Mouse (Mus musculus) megakaryocyte, embryonic 14.5 days (primary cell): ENCODE results near the gene Rnasek. TPM values are rescaled to one million over a fixed set of nuclear protein-coding genes. Genes with fewer than 3 reads are reported as not detected.
A peak's percentile ranks its signal among the peaks of the same experiment; 100 is the strongest.

ENCODE experiments used
- H3K27me3 ChIP-seq: replicated peaks from 2 replicates; pipeline ENCODE3; 2012; ENCODE audit warnings: inconsistent platforms
- H3K36me3 ChIP-seq: replicated peaks from 2 replicates; pipeline ENCODE3; 2012; ENCODE audit warnings: low read length, inconsistent platforms, mixed read lengths
- H3K4me1 ChIP-seq: 2 replicates; pipeline ENCODE4 v1.6.1; 2012; ENCODE audit warnings: inconsistent platforms
- H3K4me3 ChIP-seq: replicated peaks from 2 replicates; pipeline ENCODE3; 2012; ENCODE audit warnings: moderate library complexity, mild to moderate bottlenecking, inconsistent platforms
- H3K9me3 ChIP-seq: 2 replicates; pipeline ENCODE4 v1.6.1; 2012; ENCODE audit warnings: inconsistent platforms
- FLI1 ChIP-seq: IDR thresholded peaks from 2 replicates; pipeline ENCODE4 v1.6.1; 2012; ENCODE audit warnings: low read length, inconsistent platforms, mixed read lengths
- GATA1 ChIP-seq: IDR thresholded peaks from 3 replicates; pipeline ENCODE4 v1.6.1; 2012; ENCODE audit warnings: mixed read lengths, low read length, inconsistent platforms, borderline replicate concordance
- polyA plus RNA-seq: library from polyadenylated mRNA; stranded (reverse); fragments of >175 nt; gene quantifications from 2 replicates; pipeline ENCODE4 v1.2.3, GENCODE M21; 2012; ENCODE audit warnings: low replicate concordance; ENCODE audit not compliant: insufficient read depth

The Rnasek gene
- polyA plus RNA-seq, 1 experiment: 1,064 TPM

DNA sequence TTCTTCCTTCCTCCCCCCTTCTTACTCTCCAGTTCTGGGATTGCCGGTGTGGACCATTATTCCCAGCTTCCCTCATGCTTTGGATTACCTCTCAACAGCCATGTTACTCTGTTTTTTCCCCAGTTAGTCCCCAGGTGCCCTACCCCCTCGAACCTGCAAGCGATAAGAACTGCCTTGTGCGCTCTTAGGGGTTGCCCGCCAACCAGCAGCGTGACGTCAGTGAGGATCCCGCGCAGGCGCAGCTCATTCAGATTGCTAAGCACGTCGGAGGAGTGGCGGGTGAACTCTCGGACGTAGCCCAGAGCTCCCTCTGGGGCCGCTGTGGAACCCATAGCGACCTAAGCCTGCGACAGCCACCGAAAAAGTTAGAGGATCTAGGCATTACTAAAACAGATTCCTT is 10.8 kb downstream of the Rnasek start:
- Histone ChIP-seq H3K4me1 (peaks cover 81% of the 10 kb centered on the region), H3K27me3 (peaks cover 28% of the 10 kb centered on the region), H3K9me3 (no peaks in the 10 kb centered on the region), H3K4me3 (peak overlapping the region; percentile 89), H3K36me3 (no peaks in the 10 kb centered on the region)
- TF ChIP-seq GATA1 (no peak), FLI1 (no peak)

DNA sequence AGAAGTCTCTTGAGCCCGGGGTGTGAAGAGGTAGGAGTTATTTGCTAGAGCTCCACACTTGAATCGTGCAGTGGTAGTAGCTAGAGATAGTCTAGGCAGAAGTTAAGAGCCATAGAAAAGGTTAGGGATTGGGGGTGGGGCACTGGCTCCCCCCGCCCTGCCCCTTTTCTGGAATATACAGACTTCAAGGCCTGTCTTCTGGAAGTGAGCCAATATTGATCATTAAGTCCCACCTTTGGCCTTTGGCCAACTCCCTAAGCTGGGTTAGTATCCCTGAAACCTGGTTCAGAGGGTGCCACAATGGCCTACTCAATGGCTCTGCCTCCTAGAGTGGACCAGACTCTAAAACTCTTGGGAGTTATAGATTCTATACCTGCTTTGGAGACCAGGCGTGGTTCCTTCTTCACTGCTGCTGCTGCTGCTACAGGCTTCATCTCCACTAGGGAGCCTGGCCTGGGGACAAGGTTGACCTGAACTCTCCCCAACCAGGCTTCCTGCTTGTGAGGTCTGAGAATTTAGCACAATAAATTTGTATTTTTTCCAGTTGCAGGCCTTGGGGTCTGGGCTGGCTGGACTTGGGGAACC is 11.9 kb downstream of the Rnasek start:
- Histone ChIP-seq H3K27me3 (peaks cover 28% of the 10 kb centered on the region), H3K4me3 (no peak overlapping the region), H3K4me1 (peaks cover 82% of the 10 kb centered on the region)

DNA sequence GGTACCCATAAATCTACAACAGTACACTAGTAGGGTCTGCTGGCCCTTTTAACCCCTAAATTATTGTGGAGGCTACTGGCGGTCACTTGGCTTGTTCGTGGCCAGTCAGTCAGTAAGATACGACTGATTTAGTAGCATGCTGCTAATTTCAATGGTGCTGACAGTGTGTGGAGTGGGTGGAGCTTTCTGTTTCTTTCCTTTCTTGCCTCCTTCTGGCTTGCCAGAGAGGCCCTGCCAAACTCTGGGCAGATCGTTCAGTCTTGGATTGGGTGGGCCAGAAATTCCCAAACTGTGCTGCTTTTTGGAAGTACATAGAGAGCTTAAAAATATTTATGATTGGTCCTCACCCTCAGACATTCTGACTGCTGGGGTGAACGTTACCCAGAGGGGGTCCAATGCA is 12.5 kb downstream of the Rnasek start:
- Histone ChIP-seq H3K27me3 (peaks cover 28% of the 10 kb centered on the region), H3K9me3 (no peaks in the 10 kb centered on the region), H3K36me3 (no peaks in the 10 kb centered on the region), H3K4me3 (no peak overlapping the region), H3K4me1 (peaks cover 82% of the 10 kb centered on the region)
- TF ChIP-seq FLI1 (no peak), GATA1 (no peak)

More for the DNA sequence above, 11.9 kb downstream of the Rnasek start:
- H3K9me3 ChIP-seq: no peaks in the 10 kb centered on the region
- no peak for TF ChIP-seq FLI1
- TF ChIP-seq GATA1: no peak
- H3K36me3 ChIP-seq: no peaks in the 10 kb centered on the region

DNA sequence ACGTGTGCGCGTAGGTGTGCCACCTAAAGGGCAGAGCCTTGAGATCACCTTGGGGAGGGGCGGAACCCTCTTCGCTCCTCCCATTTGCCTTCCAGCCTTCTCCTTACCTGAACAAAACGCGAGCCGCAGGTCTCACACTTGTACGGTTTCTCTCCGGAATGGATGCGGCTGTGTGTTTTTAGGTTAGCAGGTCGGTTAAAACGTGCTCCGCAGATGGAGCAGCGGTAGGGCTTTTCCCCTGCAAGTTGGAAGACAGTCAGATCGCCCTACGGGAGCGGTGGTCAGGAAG is 13.1 kb downstream of the Rnasek start:
- H3K4me3 ChIP-seq: no peak overlapping the region
- H3K27me3 ChIP-seq: peaks cover 28% of the 10 kb centered on the region

DNA sequence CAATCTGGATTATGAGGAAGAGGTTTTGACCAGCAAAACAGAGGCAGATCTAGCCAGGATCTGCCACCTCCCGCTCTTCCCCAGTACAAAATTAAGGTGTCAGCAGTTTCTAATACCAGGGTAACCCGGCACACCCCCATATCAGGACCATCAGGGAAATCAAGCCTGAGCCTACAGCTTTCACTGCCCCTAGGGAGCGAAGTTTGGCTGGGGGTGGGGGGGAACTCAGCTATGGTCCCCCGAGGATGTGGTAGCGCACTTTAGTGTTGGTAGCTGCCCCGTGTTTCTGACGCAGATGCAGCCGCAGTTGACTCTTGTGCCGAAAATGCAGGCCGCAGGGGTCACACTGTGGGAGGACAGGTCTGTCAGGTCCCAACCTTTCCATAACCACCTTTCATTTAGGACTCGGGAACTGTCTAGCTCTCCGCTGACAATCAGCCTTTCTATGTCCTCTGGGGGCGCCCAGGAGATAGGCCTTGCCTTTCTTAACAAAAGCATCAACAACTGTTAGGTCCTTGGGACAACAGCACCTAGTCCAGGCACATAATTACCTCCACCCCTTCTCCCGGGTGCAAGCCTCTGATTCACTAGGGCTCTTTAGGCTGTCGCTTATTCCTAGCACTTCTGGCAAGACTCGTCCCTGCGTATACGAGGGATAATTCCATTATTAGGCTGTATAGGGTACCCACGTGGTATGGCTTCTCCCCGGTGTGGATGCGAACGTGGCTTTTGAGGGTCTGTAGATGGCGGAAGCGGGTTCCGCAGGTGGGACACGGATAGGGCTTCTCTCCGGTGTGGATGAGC is 13.6 kb downstream of the Rnasek start:
- no peaks in the 10 kb centered on the region for H3K9me3 ChIP-seq
- no peak overlapping the region for H3K4me3 ChIP-seq
- H3K4me1 ChIP-seq: peaks cover 92% of the 10 kb centered on the region
- H3K27me3 ChIP-seq: peaks cover 28% of the 10 kb centered on the region
- no peak for TF ChIP-seq GATA1
- no peak for TF ChIP-seq FLI1
- no peaks in the 10 kb centered on the region for H3K36me3 ChIP-seq

More for the DNA sequence above, 13.1 kb downstream of the Rnasek start:
- Histone ChIP-seq H3K9me3 (no peaks in the 10 kb centered on the region), H3K4me1 (peaks cover 88% of the 10 kb centered on the region), H3K36me3 (no peaks in the 10 kb centered on the region)
- TF ChIP-seq GATA1: no peak
- TF ChIP-seq FLI1: no peak

DNA sequence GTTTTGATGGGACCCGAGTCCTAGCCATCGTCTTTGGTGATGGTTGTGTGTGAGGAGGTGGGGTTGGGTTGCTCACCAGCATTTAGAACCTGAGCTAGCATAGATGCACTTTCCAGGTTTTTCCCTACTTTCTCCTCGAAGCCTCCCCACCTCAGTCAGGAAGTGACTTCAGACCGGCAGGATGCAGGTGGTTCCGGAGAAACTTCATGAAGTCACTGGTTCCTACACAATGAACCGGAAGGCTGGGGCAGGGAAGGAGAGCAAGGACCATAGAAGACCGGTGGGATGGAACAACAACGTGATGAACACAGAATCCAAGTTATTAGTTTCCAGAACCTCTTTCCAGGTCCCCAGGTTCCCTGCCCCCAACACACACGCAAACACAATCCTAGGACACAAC is 15.9 kb downstream of the Rnasek start:
- Histone ChIP-seq H3K4me1 (peaks cover 92% of the 10 kb centered on the region), H3K27me3 (peaks cover 13% of the 10 kb centered on the region), H3K36me3 (peaks cover 5% of the 10 kb centered on the region), H3K9me3 (no peaks in the 10 kb centered on the region), H3K4me3 (peak overlapping the region; percentile 81)
- no peak for TF ChIP-seq GATA1
- peak; percentile 53; the same call in 1 of the 2 replicates for TF ChIP-seq FLI1

DNA sequence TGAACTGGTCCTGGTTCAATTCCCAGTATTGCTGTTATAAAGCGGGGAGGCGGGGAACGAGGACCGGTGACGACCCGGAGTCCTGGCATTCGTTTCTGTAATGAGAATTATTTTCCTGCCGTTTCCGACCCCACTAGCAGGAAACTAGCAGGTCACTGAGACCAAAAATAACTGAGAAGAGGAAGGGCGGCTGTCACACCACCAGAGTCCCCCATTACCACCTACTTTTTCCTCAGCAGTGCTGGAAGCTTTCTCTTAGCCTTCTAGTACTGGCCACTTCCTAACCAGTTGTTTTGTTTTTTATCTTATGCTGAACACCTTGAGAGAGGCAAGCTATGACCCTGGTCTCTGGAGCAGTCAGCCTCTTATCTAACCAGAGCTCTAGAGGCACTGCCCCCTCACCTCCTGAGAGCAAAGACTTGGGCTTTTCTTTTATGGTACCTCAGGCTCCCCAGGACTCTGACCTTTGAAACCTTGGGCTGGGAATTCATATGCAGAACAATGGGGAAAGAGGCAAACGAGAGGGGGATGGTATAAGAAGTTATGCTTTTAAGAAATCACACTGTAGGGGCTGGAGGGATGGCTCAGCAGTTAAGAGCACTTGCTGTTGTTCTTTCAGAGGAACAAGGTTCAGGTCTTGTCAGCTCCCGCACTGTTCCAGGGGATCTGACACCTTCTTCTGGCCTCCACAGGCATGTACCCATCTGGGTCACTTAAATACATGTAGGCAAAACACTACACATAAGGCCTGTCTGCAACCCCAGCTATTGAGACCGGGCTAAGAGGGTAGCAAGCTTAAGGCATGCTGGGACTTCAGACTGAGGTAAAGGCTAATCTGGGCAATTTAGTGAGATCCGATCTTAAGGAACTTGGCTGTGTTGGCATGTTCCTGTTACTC is 17.8 kb downstream of the Rnasek start:
- Histone ChIP-seq H3K27me3 (peaks cover 7% of the 10 kb centered on the region), H3K4me1 (peaks cover 87% of the 10 kb centered on the region), H3K9me3 (no peaks in the 10 kb centered on the region), H3K36me3 (peaks cover 23% of the 10 kb centered on the region), H3K4me3 (peak overlapping the region; percentile 93)
- no peak for TF ChIP-seq FLI1
- no peak; the same call in 2 of the 3 replicates for TF ChIP-seq GATA1

DNA sequence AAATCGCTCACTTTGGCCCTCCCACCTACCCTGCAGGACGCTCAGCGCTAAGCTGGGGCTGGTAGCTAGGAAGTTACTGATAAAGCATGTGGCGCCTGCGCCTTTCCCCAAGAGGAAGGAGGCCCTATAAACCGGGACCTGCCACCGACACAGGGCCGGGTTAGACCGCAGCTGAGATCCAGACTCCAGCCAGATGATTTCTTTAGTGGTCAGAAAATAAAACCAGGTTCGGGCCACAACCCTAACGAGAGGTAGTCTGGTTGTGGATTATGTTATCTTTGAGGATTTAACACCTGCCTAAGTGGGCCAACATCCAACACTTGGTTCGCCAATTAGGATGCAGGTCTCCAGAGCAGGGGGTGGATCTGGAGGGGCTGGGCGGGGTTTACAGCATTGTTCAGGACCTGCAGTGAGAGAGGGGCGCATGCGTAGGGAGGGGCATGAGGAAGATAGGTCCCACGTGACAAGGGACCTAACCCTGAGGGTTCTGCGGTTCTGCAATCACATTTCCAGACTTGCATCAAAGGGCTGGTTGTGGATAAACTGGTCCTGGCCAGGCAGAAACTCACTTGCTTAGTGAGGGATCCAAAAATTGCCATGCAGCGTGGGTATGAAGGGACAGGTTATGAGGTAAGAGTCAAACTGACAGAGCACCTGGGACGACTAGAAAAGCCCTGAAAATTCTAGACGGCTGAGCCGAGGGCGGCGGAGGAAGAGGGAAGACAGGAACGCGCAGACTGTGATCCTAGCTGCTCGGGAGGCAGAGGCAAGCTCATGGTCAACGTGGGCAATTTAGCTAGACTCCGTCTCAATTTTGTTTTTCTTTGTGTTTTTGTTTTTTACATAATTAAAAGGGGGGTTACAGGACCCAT is 18.7 kb downstream of the Rnasek start, which contains the start of gene Slc16a13:
Gene Slc16a13, minus strand, starts transcription at position 334 of the 872 bp plus-strand sequence.
- TF ChIP-seq GATA1: no peak
- no peak for TF ChIP-seq FLI1
- H3K36me3 ChIP-seq: peaks cover 32% of the 10 kb centered on the region
- no peaks in the 10 kb centered on the region for H3K9me3 ChIP-seq
- peak within 1 kb of the TSS; percentile 93 for H3K4me3 ChIP-seq
- peaks cover 80% of the 10 kb centered on the region for H3K4me1 ChIP-seq
- peaks cover 5% of the 10 kb centered on the region for H3K27me3 ChIP-seq

DNA sequence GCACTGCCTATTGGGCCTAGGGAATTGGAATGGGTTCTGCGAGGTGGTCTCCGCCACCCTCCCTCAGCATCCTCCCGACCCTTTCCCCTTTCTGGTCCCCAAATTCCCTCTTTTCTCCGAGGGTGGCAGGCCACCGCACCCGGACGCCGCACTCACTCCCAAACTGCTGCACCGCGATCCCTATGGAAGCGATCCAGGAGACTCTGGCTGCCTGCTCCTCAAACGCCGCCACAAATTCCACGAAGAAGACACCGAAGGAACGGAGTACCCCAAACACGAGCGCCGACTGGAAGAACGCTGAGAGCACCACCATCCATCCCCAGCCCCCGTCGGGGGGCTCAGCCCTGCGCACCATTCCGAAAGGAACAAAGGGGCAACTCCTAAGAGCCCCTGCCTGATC is 19.3 kb downstream of the Rnasek start:
- no peak for TF ChIP-seq FLI1
- no peak for TF ChIP-seq GATA1
- Histone ChIP-seq H3K27me3 (peaks cover 10% of the 10 kb centered on the region), H3K4me3 (peak overlapping the region; percentile 93), H3K36me3 (peaks cover 39% of the 10 kb centered on the region), H3K9me3 (no peaks in the 10 kb centered on the region), H3K4me1 (peaks cover 77% of the 10 kb centered on the region)
